Mouse (Mus musculus) adrenal gland, adult 8-10 months (tissue): ENCODE results near the gene Pdk2. TPM values are rescaled to one million over a fixed set of nuclear protein-coding genes. Genes with fewer than 3 reads are reported as not detected.
"Not testable (repeated sequence)": the region's sequence is repeated elsewhere in the genome, so short reads cannot be mapped to it uniquely, and the experiment has no call there.

Experiments
- DNase-seq: peaks from one replicate; pipeline ENCODE4 v3.0.0; 2022
- total RNA-seq, 4 experiments: library from RNA; stranded (reverse); gene quantifications; 2 replicates each; pipeline ENCODE4 v1.2.4; 2022

The Pdk2 gene
- total RNA-seq, 4 experiments from 2014 or later: 60.9 to 90.5 (median 76.0) TPM

DNA sequence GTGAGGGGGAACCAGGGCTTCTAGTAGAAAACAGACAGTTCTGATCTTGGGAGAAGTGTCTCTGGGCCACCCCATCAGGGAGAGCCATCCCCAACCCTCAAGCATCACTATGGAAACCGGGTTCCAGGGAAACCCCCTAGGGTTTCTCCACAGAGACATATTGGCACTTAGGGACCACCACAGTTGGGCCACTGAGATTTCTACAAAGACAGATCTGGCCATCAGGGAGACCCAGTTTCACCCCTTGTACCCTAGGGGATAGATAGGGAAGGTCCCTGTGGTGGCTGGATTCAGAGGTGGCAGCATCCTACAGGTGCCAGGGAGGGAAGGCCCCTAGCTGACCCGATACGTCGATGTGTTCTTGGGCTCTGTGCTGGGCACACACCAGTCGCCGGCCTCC is 14.3 kb downstream of the Pdk2 start:
- DNase-seq: no peak

DNA sequence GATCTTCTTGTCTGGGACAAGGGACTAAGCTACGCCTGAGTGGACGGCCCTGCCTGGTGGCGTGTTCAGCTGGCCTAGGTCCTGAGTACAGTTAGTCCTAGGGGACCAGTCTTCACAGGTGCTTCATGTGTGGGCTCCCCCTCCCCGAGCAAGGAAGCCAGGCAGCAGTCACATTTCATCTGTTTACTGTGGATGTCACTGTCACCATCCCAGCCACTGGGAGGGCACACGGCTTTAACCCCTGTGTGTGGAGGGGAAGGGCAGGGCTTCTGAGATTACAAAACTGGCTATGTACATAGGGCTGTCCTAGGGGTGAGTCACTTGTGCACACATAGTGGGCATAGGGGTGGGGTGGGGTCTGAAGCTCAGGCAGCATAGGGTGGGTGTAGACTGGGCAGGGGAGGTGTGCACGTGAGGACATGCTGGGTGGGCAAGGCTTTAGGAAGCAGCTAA is 15.0 kb downstream of the Pdk2 start:
- no peak for DNase-seq

DNA sequence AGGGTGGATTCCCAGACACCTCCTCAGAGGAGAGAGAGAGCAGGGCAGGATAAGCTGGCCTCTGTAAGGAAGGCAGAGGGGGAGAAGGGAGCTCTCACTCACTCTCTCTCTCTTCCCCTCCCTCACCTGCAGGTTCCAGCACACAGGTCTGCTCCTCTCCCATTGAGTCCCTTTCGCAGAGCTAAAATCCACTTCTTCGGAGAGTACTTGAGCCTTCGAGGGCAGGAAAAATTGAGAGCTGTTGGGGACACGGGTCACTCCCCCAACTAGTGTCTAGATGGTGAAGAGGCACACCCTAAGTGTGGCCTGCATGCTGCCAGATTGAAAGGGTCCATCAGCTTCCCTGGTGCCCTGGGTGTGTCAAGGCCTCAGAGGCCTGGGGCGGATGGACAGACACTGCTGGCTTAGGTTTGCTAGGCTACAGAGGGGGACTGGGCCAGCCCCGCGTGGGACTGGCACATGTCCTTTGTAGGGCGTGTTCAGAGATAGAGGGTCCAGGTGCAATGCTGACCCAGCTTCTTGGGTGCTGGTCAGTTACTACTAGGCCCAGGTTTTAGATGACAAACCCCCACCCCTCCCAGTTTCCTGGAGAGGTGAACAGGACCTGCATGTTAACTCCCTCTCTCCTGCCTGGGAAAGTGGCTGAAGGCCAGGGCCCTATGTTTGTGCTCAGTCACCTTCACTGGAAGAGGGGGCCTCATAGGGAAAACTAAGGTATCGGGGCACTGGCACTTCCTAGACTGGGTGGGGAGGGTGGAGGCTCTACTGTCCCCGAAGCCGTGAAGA is 15.7 kb downstream of the Pdk2 start:
- no peak for DNase-seq

DNA sequence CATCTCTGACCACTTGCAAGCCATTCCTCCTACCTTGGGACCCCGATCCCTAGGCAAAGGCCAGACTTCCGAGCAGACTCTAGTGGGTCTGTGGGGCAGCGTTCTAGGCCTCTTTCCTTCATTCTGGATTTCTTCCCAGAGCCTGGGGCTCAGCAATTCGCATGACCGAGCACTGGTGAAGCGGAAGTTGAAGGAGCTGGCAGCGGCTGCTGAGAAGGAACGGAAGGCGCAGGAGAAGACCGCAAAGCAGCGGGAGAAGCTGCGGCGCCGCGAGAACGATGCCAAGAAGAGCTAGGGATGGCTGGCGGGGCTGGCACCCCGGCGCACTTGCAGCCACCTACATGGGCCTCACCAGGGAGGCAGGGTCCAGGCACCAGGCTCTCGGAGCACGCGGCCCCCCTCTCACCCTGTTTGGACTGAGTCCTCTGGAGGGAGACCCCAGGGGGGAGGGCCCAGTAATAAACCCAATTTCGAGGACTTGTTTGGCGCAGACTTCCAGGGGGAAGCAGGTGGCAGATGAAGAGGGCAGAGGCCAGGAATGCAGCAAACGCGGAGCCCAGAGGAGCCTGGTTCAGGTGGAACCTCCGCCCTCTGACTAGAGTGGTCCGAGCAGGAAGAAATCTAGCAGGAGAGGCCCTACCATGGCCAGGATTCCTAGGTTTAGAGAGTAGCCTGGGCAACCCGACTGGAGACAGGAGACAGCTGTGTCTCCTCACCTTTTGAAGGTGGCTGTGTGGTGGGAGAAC is 16.5 kb downstream of the Pdk2 start:
- DNase-seq: no peak

DNA sequence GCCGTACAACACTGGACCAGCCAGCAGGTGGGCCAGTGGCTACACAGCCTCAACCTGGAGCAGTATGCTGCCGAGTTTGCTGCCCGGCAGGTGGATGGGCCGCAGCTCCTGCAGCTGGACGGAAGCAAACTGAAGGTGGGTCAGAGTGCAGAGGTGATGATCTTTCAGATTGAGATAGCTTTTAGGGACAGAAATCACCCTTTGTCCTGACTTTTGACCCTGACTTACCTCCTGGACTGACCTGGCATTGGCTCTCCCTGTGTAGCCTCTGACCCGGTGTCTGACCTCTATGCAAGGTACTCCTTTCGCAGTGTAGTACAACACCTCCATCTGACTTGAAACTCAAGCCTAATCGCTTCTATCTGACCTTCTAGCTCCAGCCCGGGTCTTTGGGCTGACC is 17.7 kb downstream of the Pdk2 start:
- DNase-seq: no peak

DNA sequence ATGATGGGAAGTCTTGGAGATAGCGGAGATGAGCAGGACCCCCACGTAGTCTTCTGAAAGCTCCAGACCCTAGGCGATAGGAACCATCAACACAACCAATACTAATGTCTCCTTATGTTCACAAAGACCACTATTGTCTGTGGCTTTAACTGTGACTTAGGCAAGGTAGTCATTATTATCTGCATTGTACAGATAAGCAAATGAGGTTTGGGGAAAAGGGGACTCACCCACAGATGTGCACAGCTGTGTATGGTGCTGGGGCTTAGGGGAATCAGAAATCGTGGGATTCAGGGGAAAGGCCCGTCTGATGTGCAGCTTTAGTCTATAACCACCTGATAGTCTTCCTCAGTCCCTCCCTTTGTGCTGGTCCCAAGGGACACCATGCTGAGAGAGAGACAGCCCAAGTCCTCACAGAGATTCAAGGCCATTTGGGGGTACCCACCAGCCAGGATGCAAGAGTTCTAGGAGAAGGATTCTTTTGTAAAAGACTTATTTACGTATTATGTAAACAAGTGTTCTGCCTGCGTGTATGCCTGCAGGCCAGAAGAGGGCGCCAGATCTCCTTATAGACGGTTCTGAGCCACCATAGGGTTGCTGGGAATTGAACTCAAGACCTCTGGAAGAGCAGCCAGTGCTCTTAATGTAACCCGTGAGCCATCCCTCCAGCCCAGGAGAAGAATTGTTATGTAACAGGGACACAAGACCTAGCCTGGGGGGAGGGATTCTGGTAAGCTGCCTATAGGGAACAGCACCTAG is 18.7 kb downstream of the Pdk2 start:
- DNase-seq: no peak

DNA sequence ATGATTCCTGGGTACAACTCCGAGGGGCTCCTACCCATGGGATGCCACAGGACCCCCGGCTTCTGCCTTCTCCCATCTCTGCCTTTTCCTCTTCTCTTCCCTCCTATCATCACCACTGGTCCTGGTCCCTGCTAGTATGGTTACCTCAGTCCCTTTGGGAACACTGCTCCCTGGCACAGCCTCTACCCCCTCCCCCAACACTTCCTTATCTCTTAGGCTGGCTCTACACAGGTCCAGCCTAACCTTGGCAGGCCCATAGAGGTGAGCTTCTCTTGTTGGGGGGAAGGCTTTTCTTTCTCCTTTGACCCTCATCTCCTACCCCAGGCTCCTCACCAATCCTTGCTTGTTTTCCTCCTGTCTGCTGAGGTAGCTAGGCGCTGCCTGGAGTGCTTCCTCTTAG is 25.7 kb downstream of the Pdk2 start:
- no peak for DNase-seq

DNA sequence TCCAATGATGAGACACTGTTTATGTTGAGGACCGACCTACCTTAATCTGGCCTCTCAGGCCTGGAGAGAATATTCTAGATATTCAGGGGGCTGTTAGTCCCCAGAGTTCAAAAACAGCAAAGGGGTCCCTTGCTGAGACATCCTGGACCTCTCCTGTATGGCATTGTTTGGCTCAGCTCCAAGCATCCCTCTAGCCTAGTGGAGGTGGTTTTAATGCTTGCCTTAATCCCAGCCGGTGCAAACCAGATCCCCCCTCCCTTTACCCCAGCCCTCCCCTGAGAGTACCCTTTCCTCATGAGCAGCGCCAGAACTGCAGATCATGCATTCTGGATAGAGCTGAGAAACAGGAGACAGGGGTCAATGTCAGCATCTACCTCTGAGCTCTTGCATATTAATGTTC is 28.7 kb downstream of the Pdk2 start:
- no peak for DNase-seq

DNA sequence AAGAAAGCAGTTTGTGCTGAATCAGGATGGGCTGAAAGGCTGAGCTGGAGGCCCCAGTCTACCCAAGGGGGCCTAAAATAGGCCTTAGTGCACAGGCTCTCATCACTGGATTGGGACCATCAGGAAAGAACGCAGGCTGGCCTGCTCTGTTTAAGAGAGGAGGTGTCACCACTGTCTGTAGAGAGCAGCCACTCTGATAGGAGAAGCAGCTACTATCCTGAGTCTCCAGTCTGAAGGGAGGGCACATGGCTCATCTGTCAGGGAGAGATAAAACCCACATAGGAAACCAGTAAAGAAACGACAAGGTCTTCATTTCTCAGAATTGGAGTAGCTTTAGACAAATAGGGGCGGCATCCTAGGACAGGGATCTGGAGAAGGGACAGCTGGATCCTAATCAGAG is 29.1 kb downstream of the Pdk2 start:
- DNase-seq: no peak

DNA sequence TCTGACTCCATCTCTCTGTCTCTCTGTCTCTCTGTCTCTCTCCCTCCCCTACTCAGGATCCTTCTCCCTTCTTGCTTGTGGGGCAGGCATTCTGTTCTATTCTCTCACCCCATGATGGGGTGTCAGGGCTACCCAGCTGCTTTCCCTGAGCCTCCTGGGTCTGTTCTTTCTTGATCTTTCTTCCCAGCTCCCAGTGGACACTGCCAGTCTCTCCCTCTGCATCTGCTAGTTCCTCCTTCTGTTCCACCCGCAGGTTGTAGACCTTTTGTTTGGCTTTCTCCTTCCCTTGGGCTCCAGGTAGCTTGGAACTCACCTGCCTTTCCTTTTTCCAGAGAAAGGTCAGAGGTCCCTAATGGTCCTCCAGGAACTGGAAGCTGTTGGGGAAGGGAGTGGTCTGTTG is 29.7 kb downstream of the Pdk2 start:
- DNase-seq: no peak

DNA sequence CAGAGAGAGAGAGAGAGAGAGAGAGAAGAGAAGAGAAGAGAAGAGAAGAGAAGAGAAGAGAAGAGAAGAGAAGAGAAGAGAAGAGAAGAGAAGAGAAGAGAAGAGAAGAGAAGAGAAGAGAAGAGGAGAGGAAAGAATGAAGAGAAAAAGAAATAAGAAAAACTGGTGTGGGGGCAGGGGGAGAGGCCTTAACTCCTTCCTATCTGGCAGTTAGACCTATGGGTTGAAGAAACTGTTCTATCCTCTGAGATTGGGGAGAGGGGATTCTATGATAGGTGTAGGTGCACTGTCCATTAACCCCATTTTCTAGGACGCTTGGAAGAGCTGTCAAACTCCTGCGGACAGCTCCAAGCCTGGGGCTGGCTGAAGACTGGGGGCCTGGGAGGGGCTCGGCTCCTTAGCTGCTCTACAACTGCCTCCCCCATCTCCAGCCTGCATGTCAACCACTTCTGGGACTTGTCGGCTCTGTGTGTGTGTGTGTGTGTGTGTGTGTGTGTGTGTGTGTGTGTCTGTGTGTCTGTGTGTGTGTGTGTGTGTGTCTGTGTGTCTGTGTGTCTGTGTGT is 30.2 kb downstream of the Pdk2 start:
- DNase-seq: not testable (repeated sequence)

DNA sequence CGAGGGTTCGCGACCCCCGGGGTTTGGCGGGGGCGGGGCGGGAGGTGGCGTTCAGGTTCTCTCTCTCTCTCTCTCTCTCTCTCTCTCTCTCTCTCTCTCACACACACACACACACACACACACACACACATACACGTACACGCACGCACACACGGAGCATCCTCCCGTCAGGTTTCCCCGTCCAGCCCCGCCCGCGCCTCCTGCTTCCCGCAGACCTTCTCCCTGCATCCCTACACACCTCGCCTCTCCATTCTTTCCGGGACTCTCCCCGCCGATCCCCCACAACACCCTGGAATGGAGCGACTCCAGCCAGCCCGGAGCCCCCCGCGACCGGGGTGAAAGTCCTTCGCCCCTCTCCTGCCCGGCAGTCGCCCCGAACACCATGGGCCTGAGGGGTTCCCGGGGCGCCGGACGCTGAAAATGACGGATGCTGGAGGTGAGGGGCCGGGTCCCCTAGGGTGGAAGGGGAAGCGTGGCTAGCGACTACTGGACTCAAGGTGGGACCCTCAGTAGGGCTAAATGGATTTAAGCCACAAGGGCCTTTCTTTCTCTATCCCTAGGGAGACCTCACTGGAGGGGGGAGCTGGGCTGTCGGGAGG is 30.9 kb downstream of the Pdk2 start:
- DNase-seq: no peak

DNA sequence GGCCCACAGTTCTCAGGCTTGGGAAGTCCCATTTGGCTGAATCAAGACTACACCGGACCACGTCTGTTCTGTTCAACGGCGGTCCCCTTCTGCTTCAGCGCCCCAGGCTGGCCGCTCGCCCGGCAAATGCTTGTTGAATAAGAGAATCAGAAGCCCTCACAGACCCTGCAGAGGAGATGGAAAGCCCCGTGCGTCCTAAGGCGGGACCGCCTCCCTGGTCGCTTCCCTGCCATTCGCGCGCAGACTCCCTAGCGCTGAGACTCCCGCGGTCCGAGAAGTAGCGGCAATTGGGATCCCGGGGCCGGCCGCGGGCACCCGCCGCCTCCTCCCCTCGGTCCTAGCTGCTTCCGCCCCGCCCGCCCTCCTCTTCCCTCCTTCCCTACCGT is 31.5 kb downstream of the Pdk2 start, which contains the start of gene Samd14:
Gene Samd14, plus strand, starts transcription at position 251 of the 386 bp plus-strand sequence.
- no peak for DNase-seq

DNA sequence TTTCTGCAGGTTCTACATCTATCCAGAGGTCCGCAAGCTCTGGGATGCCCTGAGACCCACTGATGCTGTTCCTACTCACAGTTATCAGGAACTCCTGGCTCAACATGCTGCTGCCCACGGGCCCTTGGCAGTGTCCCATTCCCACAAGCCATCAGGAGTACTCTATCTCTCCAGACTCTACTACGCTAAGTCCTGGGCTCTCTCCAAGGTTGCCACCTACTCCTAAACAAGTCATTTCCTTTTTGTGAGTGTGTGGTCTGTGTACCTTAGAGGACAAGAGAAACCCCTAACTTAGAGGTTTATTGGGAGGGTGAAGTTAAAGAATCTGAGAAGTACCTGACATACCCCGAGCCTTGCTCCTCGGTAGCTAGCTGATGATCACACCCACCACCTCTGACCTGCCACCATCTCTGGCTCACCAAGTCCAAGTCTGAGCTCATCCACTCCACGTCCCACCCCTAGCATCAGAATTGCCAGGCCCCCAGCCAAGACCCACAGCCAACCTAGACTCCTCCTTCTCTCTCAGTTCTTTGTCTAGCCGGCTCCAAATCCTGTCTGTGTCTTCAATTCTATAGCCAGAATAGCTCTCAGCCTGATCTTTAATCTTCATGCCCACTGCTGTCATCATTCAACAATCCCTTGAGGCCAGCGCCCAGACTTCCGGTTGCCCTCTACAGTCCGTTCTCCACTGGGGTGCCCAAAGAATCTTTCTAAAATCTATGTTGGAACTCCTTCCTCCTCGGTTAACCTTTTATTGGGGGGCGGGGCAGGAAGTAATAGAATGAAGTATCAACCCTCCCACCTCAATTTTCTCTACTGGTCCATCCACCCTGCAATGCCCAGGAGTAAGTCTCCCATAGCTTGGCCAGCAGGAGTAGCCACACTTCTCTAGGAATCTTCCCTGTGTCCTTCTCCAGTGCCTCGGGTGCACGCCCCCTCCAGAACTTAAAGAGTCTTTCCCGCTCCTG is 32.2 kb downstream of the Pdk2 start:
- DNase-seq: no peak

DNA sequence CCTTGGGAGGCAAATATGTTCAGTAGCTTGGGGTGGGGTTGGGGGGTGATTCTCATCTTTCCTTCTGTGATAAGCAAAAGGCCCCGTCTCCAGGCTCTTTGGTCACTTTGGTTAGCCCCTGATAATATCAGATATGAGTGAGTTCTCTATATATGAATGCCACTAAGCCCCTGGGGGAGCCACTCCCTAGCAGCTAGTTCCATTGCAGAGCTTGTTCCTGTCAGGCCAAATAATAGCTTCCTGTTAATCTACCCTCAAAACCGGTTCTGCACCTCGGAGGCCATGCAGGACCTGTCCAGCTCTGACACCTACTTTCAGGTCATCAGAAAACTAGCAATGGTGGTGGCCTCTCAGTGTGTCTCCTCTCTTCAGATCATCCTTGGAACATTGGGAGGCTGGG is 33.7 kb downstream of the Pdk2 start:
- DNase-seq: no peak

DNA sequence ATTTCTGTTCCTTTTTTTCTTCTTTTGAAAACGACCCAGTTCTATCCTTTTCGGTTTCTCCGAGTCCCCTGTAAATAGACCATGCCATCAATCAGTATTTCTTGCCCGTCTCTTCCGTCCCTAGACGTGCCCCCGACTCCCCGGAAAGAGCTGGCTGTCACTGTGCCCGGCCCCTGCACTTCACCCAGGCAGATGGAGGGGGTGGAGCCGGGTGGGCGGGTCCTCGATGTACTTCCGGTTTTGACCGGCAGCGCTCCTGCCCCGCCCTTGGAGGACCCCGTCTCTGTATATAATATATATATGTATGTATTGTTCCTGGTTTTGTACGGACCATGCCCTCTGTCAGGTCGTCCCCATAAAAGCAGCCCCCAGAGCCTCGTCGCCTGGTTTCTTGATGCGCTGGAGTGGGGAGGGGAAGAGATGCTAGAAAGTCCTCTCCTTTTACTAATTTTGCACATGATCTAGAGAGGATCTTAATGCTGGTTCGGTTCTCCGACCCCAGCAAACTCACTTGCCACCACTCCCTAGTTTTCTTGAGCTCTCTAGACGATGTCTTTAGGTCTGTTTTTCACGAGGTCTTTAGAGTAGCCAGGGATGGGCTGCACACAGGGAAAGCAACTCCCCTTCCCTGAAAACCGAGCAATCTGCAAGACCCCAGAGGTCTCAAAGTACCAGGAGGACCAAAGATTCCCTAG is 34.5 kb downstream of the Pdk2 start:
- peak; percentile 75 for DNase-seq

DNA sequence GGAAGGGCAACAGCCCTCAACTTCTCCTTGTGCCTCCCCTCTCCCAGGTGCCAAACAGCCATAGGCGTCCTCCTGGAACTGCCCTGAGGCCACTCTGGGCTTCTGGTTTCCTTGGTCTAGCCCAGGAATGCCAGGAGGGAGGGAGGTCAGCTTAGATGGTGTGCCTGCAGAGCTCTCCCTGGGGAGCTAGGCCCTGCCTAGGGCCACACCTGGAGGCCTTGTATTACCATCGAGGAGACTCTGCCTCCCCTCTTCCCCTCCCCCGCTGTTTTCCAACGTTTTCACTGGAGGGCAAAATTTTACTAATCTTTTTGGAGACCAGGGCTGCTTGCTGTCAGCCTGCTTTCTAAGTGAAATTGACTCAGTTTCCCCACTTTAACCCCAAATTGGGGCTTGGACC is 35.1 kb downstream of the Pdk2 start:
- no peak for DNase-seq

DNA sequence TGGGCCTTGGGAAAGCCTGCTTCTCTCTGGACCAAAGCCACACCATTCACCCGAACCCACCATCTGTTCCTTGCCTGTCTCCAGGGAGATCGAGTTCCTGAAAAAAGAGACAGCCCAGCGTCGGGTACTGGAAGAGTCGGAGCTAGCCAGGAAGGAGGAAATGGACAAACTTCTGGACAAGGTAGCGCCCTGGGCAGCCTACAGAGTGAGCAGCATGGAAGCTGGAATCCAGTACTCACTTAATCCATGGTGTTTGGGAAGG is 36.3 kb downstream of the Pdk2 start:
- DNase-seq: no peak

DNA sequence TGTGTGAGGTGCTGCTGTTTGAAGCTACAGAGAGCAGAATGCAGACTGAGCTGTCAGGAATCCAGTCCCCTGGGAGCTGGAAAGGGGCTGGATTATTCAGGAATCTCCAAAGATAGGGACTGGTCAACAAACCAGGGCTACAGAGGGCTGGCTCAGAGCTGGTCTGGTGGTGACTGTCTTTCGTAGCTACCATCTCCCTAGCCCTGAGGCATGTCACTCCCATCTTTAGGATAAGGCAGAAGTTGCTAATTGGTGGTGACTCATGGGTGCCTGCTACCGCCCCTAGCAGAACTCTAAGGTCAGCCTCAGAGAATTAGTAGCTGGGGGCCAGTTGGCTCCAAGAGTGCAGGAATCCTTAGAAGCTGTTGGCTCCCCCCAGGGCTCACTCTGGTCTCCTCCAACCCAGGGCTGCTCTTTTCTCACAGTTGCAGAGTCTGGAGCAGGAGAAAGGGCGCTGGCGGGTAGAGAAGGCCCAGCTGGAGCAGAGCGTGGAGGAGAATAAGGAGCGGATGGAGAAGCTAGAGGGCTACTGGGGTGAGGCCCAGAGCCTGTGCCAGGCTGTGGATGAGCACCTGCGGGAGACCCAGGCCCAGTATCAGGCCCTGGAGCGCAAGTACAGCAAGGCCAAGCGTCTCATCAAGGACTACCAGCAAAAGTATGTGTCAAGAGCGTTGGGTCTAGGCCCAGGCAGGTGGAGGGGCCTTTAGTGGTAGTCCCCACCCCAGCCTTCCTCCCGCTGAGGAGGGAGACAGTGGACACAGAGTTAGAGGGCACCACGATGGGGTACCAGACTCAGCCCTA is 36.8 kb downstream of the Pdk2 start:
- no peak for DNase-seq

DNA sequence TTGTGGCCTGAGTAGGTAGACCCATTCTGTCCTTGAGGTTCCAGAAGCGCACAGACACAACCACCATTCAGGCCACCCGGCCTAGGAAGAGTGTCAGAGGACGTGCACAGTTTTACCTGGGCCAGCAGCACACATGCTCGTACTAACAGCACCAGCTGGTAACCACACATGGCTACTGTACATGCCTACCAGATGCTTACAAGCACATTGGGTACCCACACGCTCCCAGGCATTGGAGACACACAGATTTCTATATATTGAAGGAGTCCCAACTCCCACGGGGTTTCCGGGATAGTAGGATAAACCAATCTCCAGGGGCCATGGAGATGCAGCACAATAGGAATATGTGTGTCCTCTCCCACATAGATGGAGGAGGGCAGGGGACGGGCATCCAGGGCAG is 38.4 kb downstream of the Pdk2 start:
- no peak for DNase-seq
